Mouse (Mus musculus): Measurements from ENCODE around the gene Cd38.

Cd38 gene

GRCm38 (mm10) chr5:43927729-43928128 is 59.4 kb downstream of the Cd38 start:
- intact Hi-C loops (cut with DNase I), result no loop called here

- intact Hi-C loops (cut with DNase I), result no loop called here
These were observed 64.9 kb downstream of the Cd38 start for GRCm38 (mm10) chr5:43933269-43933668.

GRCm38 (mm10) chr5:43947330-43947977 is 79.1 kb downstream of the Cd38 start:
- intact Hi-C loops (cut with DNase I), result no loop called here

GRCm38 (mm10) chr5:43948111-43948743 is 79.9 kb downstream of the Cd38 start:
- intact Hi-C loops (cut with DNase I), result no loop called here

- intact Hi-C loops (cut with DNase I), result no loop called here
These were observed 80.5 kb downstream of the Cd38 start for GRCm38 (mm10) chr5:43948748-43949275.

GRCm38 (mm10) chr5:43953241-43953640 is 84.9 kb downstream of the Cd38 start:
- intact Hi-C loops (cut with DNase I), result no loop called here

- intact Hi-C loops (cut with DNase I), result no loop called here
These were observed 91.6 kb downstream of the Cd38 start for GRCm38 (mm10) chr5:43959884-43960440.

GRCm38 (mm10) chr5:43961056-43961455 is 92.7 kb downstream of the Cd38 start:
- intact Hi-C loops (cut with DNase I), result no loop called here

Measured in adrenal gland (tissue).